Mouse (Mus musculus): Measurements from ENCODE around the gene Tmem211. TPM values are rescaled to one million over a fixed set of nuclear protein-coding genes. Genes with fewer than 3 reads are reported as not detected.

Tmem211 gene
- polyA plus RNA-seq, 1 experiment from 2014 or later = not detected

DNA sequence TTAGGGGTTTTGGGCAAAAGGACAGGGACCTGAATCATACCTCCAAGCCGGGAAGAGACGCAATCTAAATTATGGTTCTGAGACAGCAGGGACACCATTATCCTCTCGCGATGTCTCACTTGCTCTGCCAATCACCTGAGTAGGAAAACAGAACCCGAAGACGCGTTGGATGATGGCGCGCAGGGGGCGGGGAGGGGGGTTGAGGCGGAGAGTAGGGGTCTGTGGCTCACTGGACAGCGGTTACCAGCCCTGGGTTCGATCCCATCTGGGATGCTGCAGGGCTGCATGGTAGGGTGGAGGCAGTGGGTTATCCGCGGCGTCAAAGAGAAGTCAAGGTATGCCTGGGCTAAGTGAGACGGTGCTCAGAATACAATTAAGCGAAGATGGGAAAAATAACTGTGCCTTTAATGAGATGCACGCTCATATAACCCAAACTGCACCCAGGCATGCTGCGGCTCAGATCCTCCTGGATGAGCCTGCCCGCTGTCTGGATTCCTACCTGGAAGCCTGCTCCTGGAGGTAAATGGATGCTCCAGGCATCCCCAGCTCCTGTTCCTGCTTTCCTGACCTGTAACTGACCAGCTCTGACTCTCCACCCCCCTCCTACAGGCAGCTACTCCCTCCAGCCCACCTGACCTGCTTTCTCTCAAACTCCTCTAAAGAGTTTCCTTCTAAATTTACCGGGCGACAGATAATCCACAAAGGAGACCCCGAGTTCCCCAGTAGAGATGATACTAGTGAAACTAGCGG lies 848 bp upstream of the Tmem211 start:
- peak; percentile 19; the same call in 1 of the 2 replicates for ATAC-seq (ENCODE audit: low FRiP score)
- Histone ChIP-seq H3K9me3 (replicated peaks) (no peaks in the 10 kb centered on the region), H3K9ac (replicated peaks) (peak overlapping the region; percentile 23), H3K27ac (replicated peaks) (peak overlapping the region; percentile 64), H3K27me3 (replicated peaks) (no peaks in the 10 kb centered on the region), H3K4me2 (peak overlapping the region; percentile 57), H3K36me3 (no peaks in the 10 kb centered on the region), H3K4me3 (replicated peaks) (peak overlapping the region; percentile 27), H3K4me1 (peaks cover 21% of the 10 kb centered on the region)
- WGBS = 13% methylated on average over 25 of the region's 25 CpGs

DNA sequence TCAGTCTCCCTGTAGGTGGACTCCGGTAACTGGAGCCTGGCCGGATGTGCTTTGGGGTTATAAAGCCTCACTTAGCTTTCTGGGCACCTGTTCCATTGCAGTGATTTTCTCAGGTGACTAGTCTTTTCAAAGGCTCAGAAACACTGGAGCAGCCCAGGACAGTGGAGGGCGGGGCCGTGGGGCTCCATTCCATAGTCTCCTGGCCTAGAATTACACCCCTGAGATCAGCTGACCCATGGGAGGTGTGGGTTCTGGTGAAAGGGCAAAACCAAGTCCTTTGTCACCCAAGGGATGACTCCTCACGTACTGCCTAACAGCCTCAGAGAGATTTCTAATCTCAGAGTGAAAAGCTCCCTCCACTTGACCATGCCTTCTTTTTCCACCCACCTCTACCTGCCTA lies 3.5 kb downstream of the Tmem211 start:
- Histone ChIP-seq H3K4me3 (replicated peaks) (no peak overlapping the region), H3K9me3 (replicated peaks) (no peaks in the 10 kb centered on the region), H3K9ac (replicated peaks) (no peak overlapping the region), H3K4me1 (peaks cover 19% of the 10 kb centered on the region), H3K36me3 (no peaks in the 10 kb centered on the region), H3K27ac (replicated peaks) (no peak overlapping the region), H3K27me3 (replicated peaks) (no peaks in the 10 kb centered on the region), H3K4me2 (no peak overlapping the region)
- ATAC-seq (ENCODE audit: low FRiP score) = no peak
- WGBS = 81% methylated on average over 5 of the region's 5 CpGs

DNA sequence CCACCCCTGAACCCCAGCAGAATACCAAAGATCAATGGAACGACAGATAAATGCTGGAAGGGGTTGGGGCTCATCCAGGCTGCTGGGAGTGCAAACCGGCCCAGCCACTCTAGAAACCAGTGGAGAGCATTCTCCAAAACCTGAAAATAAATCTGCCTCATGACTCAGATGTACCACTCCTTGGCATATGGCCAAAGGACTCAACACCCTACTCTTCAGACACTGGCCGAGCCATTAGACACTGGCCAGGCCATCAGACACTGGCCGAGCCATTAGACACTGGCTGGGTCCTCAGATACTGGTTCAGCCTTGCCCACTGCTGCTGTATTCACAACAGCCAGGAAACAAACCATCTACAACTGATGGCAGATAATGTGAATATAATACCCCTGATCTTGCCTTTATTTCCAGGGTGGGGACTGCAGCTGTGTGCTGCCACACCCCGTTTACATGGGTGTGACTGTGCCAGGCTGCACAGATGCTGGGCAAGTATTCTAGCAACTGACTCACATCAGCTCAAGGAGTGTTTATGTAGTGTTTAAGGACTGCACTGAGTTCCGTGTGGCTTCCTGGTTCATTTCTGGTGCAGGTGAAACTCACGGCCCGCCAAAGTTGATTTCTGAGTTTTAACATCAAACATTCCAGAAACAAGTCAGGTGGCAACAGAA lies 22.7 kb downstream of the Tmem211 start:
- Histone ChIP-seq H3K9me3 (replicated peaks) (no peaks in the 10 kb centered on the region), H3K4me1 (no peaks in the 10 kb centered on the region), H3K27me3 (replicated peaks) (no peaks in the 10 kb centered on the region), H3K4me3 (replicated peaks) (no peak overlapping the region), H3K9ac (replicated peaks) (no peak overlapping the region), H3K4me2 (no peak overlapping the region), H3K27ac (replicated peaks) (no peak overlapping the region), H3K36me3 (peaks cover 67% of the 10 kb centered on the region)
- no peak for ATAC-seq (ENCODE audit: low FRiP score)
- 89% methylated on average over 8 of the region's 8 CpGs for WGBS

DNA sequence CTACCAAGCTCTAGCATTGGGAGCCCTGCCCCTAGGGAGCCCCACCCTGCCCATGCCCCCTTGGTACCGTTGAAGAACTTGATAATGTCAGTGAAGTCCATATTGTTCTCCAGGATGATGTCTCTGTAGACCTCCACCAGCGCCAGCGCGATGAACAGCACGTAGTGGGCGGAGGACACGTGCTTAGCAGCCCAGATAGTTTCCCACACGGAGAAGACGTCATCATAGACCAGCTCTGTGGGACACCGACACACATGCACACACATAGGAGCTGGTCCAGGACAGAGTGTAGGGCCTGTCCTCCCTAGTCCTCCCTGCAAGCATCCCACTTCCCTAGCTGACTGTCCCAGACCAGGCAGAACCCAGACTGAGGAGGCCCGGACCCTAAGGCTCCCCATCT lies 24.1 kb downstream of the Tmem211 start:
- no peak overlapping the region for H3K27ac ChIP-seq (replicated peaks)
- H3K36me3 ChIP-seq = peaks cover 76% of the 10 kb centered on the region
- 95% methylated on average over 11 of the region's 11 CpGs for WGBS
- H3K9ac ChIP-seq (replicated peaks) = no peak overlapping the region
- H3K4me3 ChIP-seq (replicated peaks) = no peak overlapping the region
- H3K27me3 ChIP-seq (replicated peaks) = no peaks in the 10 kb centered on the region
- H3K4me1 ChIP-seq = no peaks in the 10 kb centered on the region
- ATAC-seq (ENCODE audit: low FRiP score) = no peak
- H3K9me3 ChIP-seq (replicated peaks) = no peaks in the 10 kb centered on the region
- H3K4me2 ChIP-seq = no peak overlapping the region

DNA sequence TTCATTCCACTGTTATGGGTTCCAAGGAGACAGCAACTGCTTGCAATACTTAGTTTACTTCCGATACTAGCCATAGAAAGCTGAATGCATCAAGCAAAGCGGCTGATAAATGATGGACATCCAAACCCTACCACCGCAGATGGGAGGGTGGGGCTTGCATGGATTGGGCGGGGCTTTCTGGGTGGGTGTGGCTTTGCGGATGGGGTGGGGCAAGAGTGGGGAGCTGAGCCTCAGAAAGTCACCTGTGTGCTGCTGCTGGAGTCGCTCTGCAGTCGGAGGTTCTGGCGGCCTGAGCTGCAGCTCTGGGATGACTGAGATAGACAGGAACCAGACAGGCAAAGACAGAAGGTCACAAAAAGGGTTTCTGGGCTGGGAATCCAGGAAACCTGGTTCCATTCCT lies 38.9 kb downstream of the Tmem211 start:
- no peak overlapping the region for H3K27ac ChIP-seq (replicated peaks)
- no peak overlapping the region for H3K4me3 ChIP-seq (replicated peaks)
- no peaks in the 10 kb centered on the region for H3K27me3 ChIP-seq (replicated peaks)
- no peaks in the 10 kb centered on the region for H3K4me1 ChIP-seq
- H3K9me3 ChIP-seq (replicated peaks) = no peaks in the 10 kb centered on the region
- H3K9ac ChIP-seq (replicated peaks) = no peak overlapping the region
- peaks cover 72% of the 10 kb centered on the region for H3K36me3 ChIP-seq
- WGBS = 92% methylated on average over 8 of the region's 8 CpGs
- no peak overlapping the region for H3K4me2 ChIP-seq
- no peak for ATAC-seq (ENCODE audit: low FRiP score)

DNA sequence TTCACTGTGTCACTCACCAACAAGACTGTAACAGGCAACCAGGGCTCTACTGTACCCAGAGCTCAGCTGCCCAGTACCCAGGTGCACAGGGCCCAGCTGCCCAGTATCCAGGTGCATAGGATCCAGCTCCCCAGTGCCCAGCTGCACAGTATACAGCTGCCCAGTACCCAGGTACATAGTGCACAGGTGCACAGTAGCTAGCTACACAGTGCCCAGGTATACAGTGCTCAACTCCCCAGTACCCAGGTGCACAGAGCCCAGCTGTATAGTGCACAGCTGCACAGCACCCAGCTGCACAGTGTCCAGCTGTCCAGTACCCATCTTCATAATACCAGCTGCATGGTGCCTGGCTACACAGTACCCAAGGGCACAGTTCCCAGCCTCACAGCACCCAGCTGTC lies 41.5 kb downstream of the Tmem211 start:
- peaks cover 60% of the 10 kb centered on the region for H3K36me3 ChIP-seq
- H3K4me1 ChIP-seq = no peaks in the 10 kb centered on the region
- no peaks in the 10 kb centered on the region for H3K9me3 ChIP-seq (replicated peaks)
- H3K4me3 ChIP-seq (replicated peaks) = no peak overlapping the region
- no peak overlapping the region for H3K9ac ChIP-seq (replicated peaks)
- no peak overlapping the region for H3K27ac ChIP-seq (replicated peaks)
- H3K27me3 ChIP-seq (replicated peaks) = no peaks in the 10 kb centered on the region
- 0 out of 2 replicates have a peak, but pooled peaks have one; percentile 18 for ATAC-seq (ENCODE audit: low FRiP score)
- H3K4me2 ChIP-seq = no peak overlapping the region

DNA sequence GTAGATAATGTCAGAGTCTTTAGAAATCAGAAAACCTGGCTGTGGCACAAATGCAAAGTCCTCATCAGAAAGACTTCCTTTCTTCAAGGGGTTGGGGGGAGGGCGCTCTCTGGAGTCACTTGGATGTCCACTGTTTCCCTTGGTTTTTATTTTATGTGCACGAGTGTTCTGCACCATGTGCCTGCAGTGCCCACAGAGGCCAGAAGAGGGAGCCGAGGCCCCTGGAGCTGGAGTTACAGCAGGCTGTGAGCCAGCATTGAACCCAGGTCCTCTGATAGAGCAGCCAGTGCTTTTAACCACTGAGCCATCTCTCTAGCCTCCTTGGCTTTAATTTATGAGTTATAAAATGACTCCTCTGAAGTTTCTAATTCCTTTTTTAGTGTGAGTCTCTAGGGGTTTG lies 43.3 kb downstream of the Tmem211 start:
- H3K27ac ChIP-seq (replicated peaks) = no peak overlapping the region
- WGBS = 81% methylated on average over 3 of the region's 3 CpGs
- H3K36me3 ChIP-seq = peaks cover 56% of the 10 kb centered on the region
- H3K27me3 ChIP-seq (replicated peaks) = no peaks in the 10 kb centered on the region
- no peaks in the 10 kb centered on the region for H3K4me1 ChIP-seq
- no peaks in the 10 kb centered on the region for H3K9me3 ChIP-seq (replicated peaks)
- no peak overlapping the region for H3K9ac ChIP-seq (replicated peaks)
- ATAC-seq (ENCODE audit: low FRiP score) = no peak
- H3K4me3 ChIP-seq (replicated peaks) = no peak overlapping the region
- no peak overlapping the region for H3K4me2 ChIP-seq

DNA sequence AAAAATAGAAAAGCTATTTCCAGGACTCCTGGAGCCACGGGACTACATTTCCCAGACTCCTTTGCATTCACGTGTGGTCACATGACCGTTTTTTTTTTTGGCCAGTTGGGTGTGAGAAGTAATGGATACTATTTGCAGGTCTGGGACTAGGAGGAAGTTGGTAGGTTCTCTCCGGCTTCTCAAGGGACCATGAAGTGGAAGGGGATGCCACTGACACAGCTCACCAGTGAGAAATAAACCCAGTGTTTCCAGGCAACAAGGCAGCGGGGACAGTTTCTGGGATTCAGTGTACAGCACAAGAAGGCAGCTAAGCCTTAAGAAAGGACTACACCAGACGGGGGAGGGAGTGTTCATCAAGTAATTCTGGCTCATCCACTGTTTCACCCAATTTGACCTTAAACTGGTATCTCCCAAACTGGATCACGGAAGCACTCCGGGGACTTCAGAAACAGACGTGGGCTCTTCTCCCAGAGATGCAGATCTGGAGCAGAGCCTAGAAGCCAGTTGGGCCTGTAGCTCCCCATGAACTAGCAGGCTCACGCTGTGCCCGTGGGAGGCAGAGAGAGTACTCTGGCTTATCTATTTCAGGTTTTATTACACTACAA lies 44.6 kb downstream of the Tmem211 start:
- H3K4me2 ChIP-seq = no peak overlapping the region
- H3K9me3 ChIP-seq (replicated peaks) = no peaks in the 10 kb centered on the region
- ATAC-seq (ENCODE audit: low FRiP score) = peak; percentile 68
- H3K4me3 ChIP-seq (replicated peaks) = no peak overlapping the region
- peak overlapping the region; percentile 52 for H3K27ac ChIP-seq (replicated peaks)
- H3K9ac ChIP-seq (replicated peaks) = no peak overlapping the region
- no peaks in the 10 kb centered on the region for H3K27me3 ChIP-seq (replicated peaks)
- H3K4me1 ChIP-seq = no peaks in the 10 kb centered on the region
- H3K36me3 ChIP-seq = peaks cover 56% of the 10 kb centered on the region
- 64% methylated on average over 11 of the region's 11 CpGs for WGBS

DNA sequence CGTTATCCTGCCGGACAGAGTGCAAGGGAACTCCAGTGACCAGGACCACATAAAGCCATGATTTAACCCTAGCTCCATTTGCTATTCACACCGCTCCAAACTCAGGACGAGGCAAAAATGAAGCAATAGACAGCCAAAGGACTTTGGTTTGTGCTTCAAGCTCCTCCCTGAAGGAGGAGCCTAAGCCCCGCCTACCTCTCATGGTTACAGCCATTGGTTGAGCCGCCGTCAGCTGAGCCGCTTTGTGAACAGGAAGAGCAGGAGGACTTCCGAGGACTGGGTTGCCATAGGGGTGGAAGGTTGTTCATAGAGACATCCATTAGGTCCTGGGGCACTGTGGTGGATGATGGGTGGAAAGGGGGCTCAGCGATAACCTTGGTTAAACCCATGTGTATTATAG lies 49.1 kb downstream of the Tmem211 start:
- Histone ChIP-seq H3K27me3 (replicated peaks) (no peaks in the 10 kb centered on the region), H3K4me1 (no peaks in the 10 kb centered on the region), H3K4me3 (replicated peaks) (no peak overlapping the region), H3K36me3 (peaks cover 76% of the 10 kb centered on the region), H3K27ac (replicated peaks) (no peak overlapping the region), H3K4me2 (no peak overlapping the region), H3K9ac (replicated peaks) (no peak overlapping the region), H3K9me3 (replicated peaks) (no peaks in the 10 kb centered on the region)
- no peak for ATAC-seq (ENCODE audit: low FRiP score)
- 76% methylated on average over 10 of the region's 10 CpGs for WGBS

DNA sequence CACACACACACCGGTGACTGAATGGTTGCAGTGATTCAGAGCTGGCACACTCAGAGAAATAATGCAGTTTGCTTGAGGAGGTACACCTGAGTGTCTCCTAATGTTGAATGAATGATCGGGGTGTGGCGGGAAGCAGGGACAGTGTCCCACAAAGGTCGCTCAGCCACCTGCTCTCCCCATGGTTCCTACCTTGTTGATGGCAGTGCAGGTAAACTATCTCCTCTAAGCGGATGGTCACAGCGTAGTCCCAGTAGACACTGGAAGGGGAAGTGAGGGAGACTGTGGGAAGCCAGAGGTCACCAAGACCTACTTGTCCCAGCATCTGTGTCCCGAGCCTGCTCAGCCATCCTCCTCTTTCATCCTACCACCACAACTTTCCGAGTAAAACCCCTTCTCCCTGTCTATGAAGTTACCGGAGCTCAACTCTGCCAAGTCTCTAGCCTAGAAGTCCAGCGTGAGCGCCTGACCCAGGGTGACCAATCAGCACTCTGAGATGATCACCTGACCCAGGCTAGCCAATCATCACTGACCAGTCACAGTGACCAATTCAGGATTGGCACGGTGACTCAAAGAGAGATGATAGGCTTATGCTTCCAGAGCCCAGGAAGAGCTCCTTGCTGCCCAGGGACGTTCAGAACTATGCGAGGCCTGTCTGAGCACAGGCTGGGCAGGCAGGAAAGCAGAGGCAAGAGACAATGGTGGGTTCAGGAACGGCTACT lies 53.6 kb downstream of the Tmem211 start:
- H3K27me3 ChIP-seq (replicated peaks) = peaks cover 3% of the 10 kb centered on the region; the same call in 1 of the 2 replicates
- 0 out of 2 replicates have a peak overlapping the region, but pooled peaks have one; percentile 20 for H3K4me2 ChIP-seq
- H3K36me3 ChIP-seq = peaks cover 81% of the 10 kb centered on the region
- H3K9me3 ChIP-seq (replicated peaks) = no peaks in the 10 kb centered on the region
- H3K4me1 ChIP-seq = no peaks in the 10 kb centered on the region
- H3K9ac ChIP-seq (replicated peaks) = no peak overlapping the region
- 39% methylated on average over 15 of the region's 15 CpGs for WGBS
- H3K27ac ChIP-seq (replicated peaks) = no peak overlapping the region
- H3K4me3 ChIP-seq (replicated peaks) = no peak overlapping the region
- no peak for ATAC-seq (ENCODE audit: low FRiP score)

DNA sequence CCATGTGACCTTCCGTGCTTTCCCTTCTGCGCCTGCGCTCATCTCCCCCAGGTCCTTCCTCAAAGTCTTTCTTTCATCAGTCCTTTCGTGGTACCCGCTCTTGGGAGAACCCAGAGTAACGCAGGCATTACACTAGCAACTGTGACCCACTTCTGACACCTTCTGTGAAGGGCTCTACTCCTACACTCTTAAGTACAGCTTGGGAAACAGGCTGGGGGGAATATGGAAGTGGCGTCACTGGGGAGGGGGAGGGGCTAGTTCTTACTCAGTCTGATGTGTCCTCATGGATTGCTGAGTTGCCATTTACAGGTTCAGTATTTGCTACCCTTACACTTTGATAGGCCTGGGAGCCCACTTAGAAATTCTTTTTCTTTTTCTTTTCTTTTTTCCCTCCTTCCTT lies 54.8 kb downstream of the Tmem211 start:
- Histone ChIP-seq H3K9me3 (replicated peaks) (no peaks in the 10 kb centered on the region), H3K9ac (replicated peaks) (no peak overlapping the region), H3K4me3 (replicated peaks) (no peak overlapping the region), H3K27me3 (replicated peaks) (peaks cover 4% of the 10 kb centered on the region; the same call in 1 of the 2 replicates), H3K36me3 (peaks cover 75% of the 10 kb centered on the region), H3K4me2 (no peak overlapping the region), H3K27ac (replicated peaks) (no peak overlapping the region), H3K4me1 (no peaks in the 10 kb centered on the region)
- ATAC-seq (ENCODE audit: low FRiP score) = no peak
- WGBS = 90% methylated on average over 7 of the region's 7 CpGs
